Mouse (Mus musculus): Measurements from ENCODE around the gene Slc38a10.

Gene Slc38a10

DNA sequence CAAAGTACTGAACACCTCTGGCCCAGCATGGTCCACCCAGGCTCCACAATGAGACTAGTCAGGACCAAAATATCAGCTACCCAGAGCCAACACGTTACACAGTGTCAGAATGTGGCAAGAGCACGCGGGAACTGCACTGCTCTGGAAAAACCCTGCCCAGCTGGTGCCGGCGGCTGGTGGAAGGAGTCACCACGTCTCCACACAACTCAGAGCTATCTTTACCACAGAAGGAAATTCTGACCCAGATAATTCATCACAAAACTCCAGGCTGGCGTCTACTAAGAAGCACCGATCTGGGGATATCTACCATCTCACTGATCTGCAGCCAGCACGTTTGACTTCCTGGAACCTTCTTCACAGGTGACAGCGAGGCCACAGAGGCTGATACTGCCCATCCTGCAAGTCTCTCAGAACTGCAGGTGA is 11.8 kb downstream of the Slc38a10 start:
- no peak for DNase-seq (ENCODE audit: low spot score)

DNA sequence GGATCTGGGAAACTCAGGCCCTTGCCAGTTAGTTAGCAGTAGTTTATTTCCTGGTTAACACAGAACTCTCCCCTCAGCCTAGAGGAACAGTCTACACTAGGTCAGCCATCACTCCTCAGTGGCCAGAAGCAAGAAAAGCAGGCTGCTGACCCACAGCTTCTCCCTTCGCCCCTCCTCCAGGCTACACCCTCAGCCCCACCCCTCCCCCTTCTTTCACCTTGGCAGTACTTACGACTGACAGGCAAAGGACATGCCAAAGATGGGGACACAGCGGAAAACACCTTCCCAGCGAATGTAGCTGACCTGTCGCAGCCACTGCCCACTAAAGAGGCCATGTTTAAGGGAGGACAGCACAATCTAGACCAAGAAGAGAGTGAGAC is 13.5 kb downstream of the Slc38a10 start:
- DNase-seq (ENCODE audit: low spot score), result no peak

DNA sequence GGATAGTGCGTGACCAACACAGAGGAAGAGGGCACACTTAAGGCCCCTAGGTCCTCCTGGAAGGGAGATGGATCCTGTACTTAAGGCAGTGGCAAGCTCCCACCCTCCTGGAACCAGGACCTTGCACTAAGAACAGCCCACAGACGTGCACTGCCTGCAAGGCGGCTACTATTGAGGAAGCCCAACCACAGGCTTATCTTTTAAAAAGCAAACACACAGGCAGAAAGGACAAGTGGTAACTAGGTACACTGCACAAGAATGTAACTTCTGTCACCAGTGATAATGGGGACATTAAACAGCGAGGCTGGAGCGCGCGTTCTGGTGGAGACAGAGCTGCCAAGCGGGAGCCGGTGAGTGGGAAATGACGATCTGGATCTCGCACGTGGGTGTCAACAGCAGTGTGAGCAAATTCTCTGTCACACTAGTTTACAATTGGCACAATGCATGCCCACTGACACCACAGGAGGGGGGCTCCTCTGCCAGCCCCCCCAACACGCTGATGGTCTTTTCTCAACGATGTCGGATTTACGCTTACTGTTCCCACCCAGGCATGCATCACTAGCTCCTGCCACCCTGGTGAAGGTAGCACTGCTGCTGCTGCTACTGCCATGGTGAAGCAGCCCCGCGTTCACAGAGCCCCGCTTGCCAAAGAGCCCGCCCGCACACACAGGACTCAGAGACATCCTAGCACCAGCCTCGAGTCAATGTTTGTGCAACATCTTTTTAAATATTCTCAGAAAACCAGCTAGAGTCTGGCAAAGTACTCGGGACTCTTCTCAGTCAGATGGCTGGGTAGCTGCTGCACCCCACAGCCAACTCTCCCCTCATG is 14.1 kb downstream of the Slc38a10 start:
- DNase-seq (ENCODE audit: low spot score), result peak; percentile 78

DNA sequence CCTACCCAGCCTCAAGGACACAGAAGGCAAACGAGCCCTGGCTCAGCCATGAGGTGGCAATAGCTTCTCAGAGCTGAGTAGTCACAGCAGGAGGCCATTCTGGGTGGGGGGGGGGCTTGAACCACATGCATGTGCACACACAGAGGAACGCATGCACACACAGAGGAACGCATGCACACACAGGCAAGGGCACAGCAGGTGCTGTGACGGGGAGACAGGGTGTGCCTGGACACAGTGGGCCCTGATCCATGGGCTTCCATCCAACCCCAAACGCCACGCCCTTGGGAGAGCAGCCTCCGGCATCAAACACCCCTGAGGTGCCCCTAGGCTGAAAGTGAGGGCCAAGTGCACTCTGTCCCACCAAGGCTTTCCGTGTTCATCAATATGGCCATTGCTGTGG is 15.0 kb downstream of the Slc38a10 start:
- DNase-seq (ENCODE audit: low spot score), result no peak

DNA sequence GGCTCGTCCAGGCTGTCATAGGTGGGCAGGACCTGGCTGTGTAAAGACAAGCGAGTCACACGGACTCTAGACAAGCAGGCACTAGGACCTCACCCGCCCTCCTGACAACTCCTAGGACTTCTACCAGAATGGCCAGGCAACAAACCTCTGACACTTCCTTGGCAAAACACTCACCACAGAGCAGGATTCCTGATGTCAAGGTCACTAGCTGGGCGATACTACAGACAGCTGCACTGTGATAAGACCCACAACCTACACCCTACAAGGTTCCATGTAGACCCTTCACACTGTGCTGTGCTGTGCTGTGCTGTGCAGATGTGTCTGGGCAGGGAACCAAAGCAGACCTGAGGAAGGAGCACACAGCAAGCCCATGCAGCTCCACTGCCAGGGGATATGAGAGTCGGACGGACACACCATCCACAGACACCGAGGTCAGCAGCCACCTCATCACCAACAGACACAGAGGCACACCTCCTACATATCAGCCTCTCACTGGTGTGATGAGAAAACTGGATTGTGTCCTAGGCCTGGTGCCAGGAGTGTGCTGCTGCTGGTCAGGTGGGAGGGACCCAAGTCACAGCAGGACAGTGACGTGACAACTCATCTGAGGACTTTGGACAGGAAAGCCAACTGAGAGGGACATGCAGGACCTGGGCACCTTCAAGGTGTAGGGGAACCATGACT is 16.2 kb downstream of the Slc38a10 start:
- no peak for DNase-seq (ENCODE audit: low spot score)

DNA sequence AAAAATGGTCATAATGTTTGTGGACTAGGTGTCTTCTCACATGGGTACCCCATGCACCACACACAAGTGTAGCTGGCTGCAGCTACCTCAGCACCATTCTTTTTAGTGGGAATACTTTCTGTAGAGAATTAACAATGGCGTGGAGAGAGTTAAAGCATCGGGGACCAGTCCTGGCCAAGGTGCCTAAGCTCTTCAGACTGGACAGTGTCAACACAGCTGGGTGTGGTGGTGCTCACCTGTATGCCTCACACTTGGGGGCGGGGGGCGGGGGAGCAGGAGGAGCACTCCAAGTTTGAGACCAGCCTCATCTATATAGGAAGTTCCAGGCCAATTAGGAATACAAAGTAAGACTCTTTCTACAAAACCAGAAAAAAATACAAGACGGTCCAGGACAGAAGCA is 17.0 kb downstream of the Slc38a10 start:
- no peak for DNase-seq (ENCODE audit: low spot score)

DNA sequence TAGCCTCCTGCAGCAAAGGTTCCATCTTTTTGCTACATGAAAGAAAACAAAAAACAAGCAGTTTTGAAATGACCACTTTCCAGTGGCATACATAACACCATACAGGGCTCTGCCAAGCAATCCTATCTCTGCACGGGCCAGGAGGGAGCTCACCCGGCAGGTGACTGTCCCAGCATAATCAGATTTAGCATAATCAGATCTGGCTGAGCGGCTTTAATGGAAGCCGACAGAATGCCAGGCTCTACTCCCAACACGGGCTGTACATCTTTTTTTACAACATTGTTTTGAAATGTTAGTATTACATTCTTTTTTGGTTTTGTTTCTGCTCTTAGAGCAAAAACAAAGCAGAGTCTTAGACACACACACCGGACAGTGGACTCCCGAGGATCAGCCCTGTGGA is 21.9 kb downstream of the Slc38a10 start:
- DNase-seq (ENCODE audit: low spot score), result no peak

DNA sequence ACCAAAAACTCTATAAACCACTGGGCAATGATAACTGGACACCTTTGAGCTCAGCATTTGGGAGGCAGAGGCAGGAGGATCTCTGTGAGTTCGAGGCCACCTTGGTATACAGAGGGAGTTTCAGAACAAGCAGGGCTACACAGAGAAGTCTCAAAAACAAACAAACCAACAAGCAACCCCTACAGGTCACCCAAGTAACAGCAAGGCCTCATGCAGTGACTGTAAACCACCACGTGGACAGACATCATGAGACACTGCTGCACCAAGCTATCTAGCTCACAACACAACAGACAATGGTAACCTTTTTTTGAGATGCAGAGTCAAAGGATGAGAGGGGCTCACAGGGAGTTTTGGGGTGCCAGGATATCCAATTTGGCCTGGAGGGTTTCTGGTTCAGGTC is 24.3 kb downstream of the Slc38a10 start:
- DNase-seq (ENCODE audit: low spot score), result no peak

DNA sequence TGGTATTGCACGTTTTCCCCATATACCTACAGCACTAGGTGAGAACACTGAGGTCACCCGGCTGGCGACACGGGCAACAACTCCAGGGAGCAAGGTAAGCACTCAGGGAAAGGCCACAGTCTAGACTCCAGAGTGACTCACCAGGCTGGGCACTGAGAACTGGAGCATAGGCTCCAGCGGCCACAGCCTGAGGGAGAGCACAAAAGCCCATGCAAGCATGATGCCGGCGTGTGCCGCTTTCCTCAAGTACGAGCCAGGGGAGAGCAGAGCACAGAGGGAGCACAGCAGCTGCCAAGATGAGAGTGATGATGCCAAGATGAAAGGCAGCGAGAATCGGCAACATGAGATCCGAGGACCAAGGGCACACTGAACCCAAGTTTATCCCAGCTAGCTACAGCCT is 29.0 kb downstream of the Slc38a10 start:
- no peak for DNase-seq (ENCODE audit: low spot score)

DNA sequence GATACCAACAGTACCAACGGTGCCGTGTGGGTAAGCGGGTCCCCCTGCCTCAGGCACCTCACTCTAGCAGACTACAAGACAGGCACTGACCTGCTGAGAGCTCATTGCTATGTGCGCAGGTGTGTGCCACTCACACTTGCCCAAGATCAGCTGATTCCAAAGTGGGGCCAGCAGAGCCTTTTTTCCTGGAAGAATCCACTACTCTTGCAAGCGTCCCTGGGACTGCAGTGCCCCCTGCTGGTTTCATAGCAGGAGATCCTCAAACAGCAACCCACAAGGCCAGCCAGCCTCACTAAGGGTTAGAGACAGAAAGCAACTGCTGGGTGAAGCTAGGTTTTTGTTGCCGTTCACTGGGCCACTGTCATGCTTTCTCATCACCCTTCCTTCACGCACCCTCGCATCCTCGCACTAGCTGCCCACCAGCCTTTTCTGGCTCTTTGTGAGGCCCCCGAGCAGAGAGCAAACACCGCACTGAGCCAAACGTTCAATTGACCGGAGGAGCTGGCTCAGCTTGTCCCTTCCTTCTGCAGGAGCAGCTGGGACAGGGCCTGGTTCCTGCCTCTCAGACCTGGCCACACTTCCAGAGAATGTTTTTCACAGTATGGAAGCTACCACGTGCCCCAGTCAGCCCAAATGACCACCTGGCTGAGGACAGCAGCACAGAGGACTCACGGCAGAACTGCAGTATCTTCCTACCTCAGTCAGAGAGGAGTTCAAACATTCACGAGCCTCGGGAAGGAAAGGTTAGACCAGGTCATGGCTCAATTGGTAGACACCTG is 30.3 kb downstream of the Slc38a10 start:
- DNase-seq (ENCODE audit: low spot score), result peak; percentile 81

DNA sequence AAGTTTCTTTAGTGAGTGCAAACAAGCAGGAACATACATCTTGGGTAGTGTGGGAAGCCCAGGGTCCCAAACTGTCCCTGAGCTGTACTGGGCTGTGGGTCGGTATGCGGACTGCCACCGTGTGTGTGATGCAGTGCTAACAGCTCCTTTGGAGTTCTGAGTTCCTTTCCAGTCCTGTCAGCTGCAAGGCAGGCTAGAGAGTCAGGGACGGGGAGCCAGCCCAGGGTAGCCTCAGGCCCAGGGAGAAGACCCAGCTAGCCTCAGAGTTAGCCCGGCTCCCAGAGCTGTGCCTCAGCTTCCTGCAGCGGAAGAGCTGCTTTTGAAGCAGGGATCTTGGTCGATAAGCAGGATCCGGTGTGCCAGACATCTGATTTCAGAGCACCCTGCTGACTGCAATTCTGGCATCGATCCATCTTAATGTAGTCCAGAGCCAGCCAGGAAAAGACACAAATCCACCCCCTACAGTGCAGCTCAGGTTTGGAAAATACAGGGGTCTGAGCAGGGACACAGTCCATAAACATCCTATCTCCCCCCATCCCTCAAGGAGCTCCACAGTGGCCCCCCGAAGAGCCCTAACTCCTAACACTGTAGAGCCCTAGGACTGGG is 31.1 kb downstream of the Slc38a10 start:
- DNase-seq (ENCODE audit: low spot score), result no peak

DNA sequence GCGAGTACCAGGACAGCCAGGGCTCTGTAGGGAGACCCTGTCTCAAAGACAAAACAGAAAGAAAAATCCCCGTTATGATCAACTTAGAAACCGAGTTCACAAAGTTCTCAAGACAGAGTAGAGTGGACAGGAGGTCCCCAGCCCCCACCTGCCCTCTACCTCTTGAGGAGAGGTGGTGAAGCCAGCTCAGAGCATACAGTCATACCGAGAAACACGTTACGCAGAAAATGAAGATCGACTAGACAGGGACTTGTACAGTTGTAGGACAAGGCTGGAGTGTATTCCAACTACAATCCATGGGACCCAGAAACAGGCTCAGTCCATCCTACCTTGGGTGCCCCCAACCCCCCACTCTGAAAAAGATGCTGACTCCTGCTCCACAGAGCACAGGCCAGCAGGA is 32.0 kb downstream of the Slc38a10 start:
- DNase-seq (ENCODE audit: low spot score), result no peak

DNA sequence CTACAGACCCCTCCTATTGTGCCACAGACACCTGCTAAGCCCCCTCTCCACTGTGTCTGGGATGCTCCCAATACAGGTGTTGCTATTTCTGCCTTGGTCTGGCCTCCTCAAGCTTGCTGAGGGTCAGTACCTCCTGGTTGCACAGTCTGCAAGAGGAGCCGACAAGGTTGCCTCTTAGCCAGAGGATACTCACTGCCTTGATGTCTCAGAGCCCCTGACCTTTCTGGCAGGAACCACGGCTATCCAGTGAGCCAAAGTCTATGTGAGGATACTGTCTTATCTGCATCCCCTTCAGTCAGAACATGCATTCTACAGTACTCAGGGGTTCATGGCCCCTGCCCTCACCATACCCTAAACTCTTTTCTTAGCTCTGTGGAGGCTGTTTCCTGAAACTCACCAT is 33.5 kb downstream of the Slc38a10 start:
- DNase-seq (ENCODE audit: low spot score), result no peak

DNA sequence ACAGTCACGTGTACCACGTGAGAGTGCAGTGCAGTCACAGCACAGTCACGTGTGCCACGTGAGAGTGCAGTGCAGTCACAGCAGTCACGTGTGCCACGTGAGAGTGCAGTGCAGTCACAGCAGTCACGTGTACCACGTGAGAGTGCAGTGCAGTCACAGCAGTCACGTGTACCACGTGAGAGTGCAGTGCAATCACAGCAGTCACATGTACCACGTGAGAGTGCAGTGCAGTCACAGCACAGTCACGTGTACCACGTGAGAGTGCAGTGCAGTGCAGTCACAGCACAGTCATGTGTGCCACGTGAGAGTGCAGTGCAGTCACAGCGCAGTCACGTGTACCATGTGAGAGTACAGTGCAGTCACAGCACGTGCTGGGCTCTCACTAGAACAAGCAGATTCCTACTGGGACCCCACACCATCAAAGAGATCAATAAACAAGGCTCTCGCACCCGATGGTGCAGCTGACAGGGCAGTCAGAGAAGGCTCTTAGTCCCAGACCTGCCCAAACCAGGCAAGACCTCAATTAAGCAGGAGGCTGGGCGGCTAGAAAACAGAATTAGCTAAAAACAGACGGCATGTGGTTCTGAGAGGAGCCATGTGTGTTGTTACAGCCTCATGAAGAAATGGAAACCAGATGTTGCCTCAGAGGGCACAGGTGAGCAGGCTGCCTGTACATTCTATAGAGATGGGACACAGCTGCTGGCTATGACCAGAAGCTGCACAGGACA is 36.5 kb downstream of the Slc38a10 start:
- DNase-seq (ENCODE audit: low spot score), result no peak

DNA sequence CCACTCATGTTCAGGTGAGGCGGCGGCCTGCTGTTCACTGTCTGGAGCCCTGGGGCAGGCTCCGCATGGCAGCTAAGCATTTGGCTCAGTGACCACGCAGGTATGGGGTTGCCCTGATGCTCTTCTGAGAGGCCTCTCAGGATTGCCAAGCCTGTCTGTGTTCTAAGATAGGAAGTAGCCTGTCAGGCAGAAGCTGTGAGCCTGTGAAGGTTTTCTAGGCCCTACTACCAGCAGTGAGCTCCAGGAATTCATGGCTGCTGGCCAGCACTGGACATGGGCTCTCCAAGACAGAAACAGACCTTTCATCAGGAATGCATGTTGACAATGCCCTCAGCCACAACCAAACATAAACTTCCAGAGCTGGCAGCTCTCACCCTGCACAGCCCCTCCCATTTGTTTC is 39.0 kb downstream of the Slc38a10 start:
- DNase-seq (ENCODE audit: low spot score), result no peak

DNA sequence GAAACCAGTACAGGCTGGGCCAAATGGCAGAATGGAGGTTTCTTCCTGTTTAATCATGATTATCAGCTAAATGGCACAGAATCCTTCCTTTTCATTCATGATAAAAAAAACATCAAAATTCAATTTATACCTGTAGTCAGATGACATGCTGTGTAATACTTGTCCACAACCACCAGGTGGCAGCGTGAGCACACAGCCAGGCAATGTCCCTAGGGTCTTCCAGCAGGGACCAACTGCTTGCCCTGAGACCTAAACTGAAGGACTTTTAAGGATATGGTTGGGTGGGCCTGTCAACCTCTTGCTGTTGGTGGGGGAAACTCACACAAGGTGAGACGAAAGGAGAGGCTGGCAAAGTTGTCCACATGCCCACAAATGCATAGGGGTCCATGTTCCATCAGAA is 40.1 kb downstream of the Slc38a10 start:
- no peak for DNase-seq (ENCODE audit: low spot score)

DNA sequence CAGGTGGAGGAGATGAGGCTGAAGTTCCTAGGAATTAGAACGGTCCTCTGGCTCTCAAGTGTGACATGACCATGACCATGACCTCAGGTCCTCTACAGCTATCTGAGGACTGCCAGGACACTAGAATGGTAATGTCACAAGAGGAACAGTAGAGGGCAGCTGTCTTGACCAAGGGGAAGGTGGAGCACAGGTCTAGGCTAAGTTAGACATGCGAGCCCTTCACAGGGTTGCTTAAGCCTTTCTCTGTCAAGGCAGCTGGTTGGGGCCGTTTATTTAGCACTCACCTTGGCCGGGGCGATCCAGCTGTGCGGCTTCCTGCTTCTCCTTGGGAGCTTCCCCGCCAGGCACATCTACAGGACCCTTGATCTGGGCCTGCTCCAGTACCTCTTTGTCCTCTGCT is 40.6 kb downstream of the Slc38a10 start:
- DNase-seq (ENCODE audit: low spot score), result no peak

DNA sequence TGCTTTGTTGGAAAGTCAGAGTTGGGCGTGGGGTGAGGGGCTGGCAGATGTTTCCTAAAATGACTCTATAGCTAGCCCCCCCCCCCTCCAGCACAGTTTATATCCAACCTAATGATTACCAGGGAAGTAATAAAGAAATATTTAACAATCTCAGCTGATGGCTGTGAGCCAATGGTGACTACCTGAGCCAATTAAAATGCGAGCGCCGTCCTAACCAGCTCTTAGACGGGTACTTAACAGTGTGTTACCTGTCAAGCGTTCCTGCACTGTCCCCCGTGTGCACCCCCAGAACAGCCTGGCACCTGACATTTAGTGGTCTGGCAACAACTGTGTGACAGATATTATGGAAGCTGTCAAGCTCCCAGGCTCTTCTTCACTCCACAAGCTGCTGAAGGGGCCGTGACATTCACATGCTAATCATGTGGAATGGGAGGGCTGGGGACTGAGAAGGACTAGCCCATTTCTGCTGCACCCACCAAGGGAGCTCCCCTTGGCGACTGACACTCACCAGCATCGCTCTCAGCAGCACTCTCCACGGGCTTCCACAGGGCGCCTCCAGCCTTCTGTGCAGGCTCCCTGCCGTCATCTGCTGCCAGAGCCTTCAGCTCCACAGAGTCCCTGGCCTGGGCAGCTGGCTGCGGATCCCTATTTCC is 41.5 kb downstream of the Slc38a10 start:
- DNase-seq (ENCODE audit: low spot score), result no peak

DNA sequence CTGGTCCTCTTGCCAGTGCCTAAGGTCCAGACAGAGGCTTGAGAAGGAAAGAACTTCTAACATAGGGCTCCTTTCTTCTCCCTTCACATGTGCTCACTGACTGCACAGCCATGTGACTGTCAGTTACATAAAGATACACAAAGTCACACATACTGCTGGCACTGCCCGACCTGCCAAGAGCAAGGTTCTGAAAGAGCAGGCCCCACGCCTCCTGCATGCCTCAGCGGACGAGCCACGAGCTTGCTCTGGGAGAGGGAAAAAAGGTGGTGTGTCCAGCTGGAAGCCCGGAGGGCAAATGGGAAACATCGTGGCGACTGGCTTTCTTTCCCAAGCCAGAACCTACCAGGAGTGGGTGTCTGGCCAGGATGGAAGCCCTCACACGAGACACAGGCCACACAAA is 43.4 kb downstream of the Slc38a10 start:
- DNase-seq (ENCODE audit: low spot score), result no peak

DNA sequence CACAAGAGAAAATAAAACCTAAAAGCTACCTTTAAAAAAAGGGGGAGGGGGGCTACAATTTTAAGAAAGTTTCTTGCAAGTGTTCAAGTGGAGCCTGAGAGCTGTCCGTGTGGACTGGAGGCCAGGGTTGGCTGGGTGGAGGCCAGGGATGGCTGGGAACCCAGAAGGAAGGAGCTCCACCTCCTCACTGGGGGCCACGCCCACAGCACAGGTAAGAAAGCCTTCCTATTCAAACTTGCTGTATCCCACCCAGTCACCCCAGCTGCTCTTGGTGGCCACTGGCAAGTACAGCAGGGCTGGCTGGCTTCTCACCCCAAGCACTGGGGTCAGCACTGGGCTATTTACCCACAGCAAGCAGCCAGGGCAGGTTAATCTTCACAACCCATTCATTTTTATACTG is 44.1 kb downstream of the Slc38a10 start:
- DNase-seq (ENCODE audit: low spot score), result no peak

DNA sequence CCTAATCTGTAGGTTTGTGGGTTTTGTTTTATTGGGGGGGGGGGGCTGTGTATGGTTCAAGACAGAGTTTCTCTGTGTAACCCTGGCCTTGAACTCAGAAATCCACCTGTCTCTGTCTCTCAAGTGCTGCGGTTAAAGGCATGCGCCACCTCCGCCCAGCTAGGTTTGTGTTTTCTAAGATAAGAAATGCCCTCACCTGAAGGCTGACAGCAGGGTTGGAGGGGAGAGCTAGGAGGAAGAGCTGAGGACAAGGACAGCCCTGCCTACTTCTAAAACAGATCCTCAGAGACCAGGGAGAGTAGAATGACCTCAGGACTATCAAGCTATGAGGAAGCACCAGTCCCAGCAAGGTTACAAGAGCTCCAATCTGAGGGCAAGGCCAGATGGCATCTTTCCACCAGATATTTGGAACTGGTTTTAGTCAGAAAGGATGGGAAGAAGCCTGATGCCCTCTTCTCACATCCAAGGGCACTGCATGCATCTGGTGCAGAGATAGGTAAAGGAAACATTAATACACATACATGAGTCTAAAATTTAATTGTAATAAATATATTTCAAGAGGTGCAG is 47.6 kb downstream of the Slc38a10 start:
- DNase-seq (ENCODE audit: low spot score), result no peak

Measured in layer of hippocampus, adult 11-12 months (tissue).